Mouse (Mus musculus): Measurements from ENCODE around the gene Fam155a. TPM values are rescaled to one million over a fixed set of nuclear protein-coding genes. Genes with fewer than 3 reads are reported as not detected.

The Fam155a gene
- polyA plus RNA-seq, 1 experiment from 2014 or later = 33.4 TPM

DNA sequence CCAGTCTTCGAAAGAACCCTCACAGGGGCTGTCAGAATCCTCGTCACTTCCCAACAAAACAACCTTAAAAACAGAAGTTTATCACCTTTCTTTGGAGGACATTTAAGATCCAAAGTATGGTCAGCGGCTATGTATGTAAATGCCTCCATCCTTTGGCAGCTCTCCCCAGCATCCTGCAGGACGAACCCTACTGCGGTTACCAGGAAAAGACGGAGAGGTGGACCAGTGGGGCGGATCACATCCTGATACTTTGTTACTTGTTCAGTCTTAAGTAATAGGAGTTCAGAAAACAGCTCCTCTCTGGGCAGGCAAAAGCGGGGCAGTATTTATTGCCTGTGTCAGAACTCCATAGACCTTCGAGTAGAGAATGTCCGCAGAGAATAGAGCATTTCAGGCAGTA, 335.5 kb downstream of the Fam155a start:
- H3K4me1 ChIP-seq (ENCODE audit: control insufficient read depth, insufficient read depth, low read length) = peaks cover 3% of the 10 kb centered on the region; the same call in 1 of the 2 replicates
- WGBS = 47% methylated on average over 10 of the region's 10 CpGs
- ATAC-seq (ENCODE audit: low read depth) = no peak

DNA sequence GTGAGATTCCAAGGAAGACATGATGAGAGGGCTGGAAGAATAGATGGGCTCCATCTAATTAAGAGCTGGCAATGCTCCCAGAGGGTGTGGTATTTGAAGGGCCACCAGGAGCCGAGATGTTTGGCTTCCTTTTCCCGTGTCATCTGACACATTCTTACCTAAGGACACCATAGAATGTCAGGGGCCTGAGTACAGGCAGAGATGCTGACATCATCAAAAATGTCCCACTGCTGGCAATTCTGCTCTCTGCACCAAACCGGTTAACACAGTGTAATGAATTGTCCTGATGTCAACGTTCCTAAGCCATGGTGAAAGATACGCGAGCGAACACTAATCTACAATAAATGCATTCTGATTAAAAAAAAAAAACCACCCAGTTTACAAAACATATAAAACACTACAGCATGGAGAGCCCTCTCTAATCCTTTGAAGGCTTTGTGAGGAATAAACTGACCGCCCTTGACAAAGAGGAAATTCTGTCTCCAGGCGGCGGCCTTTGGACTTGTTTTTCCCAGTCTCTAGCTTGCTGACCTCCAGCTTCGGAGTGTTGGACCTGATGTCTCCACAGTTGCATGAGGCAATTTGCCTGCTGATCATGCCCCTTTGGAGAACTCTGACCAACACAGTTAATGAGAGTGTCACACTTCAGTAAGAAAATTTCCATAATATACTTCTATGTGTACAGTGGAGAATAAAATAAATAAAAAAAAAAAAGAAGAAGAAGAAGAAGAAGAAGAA, 338.2 kb downstream of the Fam155a start:
- H3K9ac ChIP-seq (replicated peaks; ENCODE audit: low read depth, low read length) = no peak overlapping the region
- 81% methylated on average over 11 of the region's 11 CpGs for WGBS
- no peaks in the 10 kb centered on the region for H3K9me3 ChIP-seq (ENCODE audit: control insufficient read depth, low read length)
- H3K4me2 ChIP-seq (ENCODE audit: low read depth, low read length) = no peak overlapping the region
- no peak overlapping the region for H3K27ac ChIP-seq (ENCODE audit: low read depth, low read length)
- H3K4me1 ChIP-seq (ENCODE audit: control insufficient read depth, insufficient read depth, low read length) = peaks cover 3% of the 10 kb centered on the region; the same call in 1 of the 2 replicates
- H3K27me3 ChIP-seq (ENCODE audit: control insufficient read depth, insufficient read depth, low read length) = no peaks in the 10 kb centered on the region
- no peaks in the 10 kb centered on the region for H3K36me3 ChIP-seq (ENCODE audit: control insufficient read depth, insufficient read depth, low read length)
- no peak for ATAC-seq (ENCODE audit: low read depth)
- no peak overlapping the region for H3K4me3 ChIP-seq (ENCODE audit: low read depth, low read length)

More for the DNA sequence above, 335.5 kb downstream of the Fam155a start:
- Histone ChIP-seq H3K36me3 (ENCODE audit: control insufficient read depth, insufficient read depth, low read length) (no peaks in the 10 kb centered on the region), H3K4me3 (ENCODE audit: low read depth, low read length) (no peak overlapping the region), H3K27ac (ENCODE audit: low read depth, low read length) (no peak overlapping the region), H3K9ac (replicated peaks; ENCODE audit: low read depth, low read length) (no peak overlapping the region), H3K27me3 (ENCODE audit: control insufficient read depth, insufficient read depth, low read length) (no peaks in the 10 kb centered on the region), H3K4me2 (ENCODE audit: low read depth, low read length) (no peak overlapping the region), H3K9me3 (ENCODE audit: control insufficient read depth, low read length) (no peaks in the 10 kb centered on the region)

DNA sequence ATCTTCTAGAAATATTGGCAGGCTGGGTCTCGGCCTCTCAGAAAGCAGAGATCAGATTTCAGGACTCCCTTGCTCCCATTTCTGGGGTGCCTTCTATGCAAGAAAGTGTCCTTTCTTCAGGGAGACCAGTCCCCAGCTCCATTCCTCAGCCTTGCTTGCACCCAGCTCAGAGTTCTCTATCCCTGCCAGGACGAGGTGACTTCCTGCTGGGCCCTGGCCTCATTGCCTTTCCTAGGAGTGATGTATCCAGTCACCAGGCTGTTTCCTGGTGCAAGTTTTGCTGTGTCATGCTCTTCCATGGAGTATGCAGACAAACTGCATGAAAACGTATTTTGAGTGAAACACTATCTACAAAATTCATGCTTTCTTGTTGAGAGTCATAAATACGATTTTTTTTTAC, 342.1 kb downstream of the Fam155a start:
- Histone ChIP-seq H3K4me1 (ENCODE audit: control insufficient read depth, insufficient read depth, low read length) (no peaks in the 10 kb centered on the region), H3K4me2 (ENCODE audit: low read depth, low read length) (no peak overlapping the region), H3K27ac (ENCODE audit: low read depth, low read length) (no peak overlapping the region), H3K4me3 (ENCODE audit: low read depth, low read length) (no peak overlapping the region), H3K9ac (replicated peaks; ENCODE audit: low read depth, low read length) (no peak overlapping the region), H3K27me3 (ENCODE audit: control insufficient read depth, insufficient read depth, low read length) (no peaks in the 10 kb centered on the region), H3K36me3 (ENCODE audit: control insufficient read depth, insufficient read depth, low read length) (no peaks in the 10 kb centered on the region), H3K9me3 (ENCODE audit: control insufficient read depth, low read length) (no peaks in the 10 kb centered on the region)
- ATAC-seq (ENCODE audit: low read depth) = no peak
- WGBS = 68% methylated on average over 4 of the region's 4 CpGs

DNA sequence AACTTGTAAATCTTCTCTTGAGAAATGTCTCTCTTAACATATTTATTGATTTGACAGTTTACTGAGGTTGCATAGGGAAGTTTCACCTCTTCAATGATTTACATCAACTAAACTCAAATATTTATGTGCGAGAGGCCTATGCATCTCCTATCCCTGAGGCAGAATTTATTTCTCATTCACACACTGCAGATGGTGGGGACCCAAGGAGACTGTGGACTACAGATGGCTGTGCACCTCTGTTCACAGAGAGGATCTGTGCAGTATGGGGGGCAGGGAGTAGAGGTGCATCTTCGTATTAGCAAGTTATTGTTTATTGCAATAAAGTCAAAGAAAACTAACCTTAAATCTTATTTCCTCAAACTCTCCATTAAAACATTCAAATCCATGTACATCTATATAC, 346.9 kb downstream of the Fam155a start:
- 80% methylated on average over 2 of the region's 2 CpGs for WGBS
- no peak overlapping the region for H3K9ac ChIP-seq (replicated peaks; ENCODE audit: low read depth, low read length)
- H3K27ac ChIP-seq (ENCODE audit: low read depth, low read length) = no peak overlapping the region
- no peaks in the 10 kb centered on the region for H3K9me3 ChIP-seq (ENCODE audit: control insufficient read depth, low read length)
- H3K4me1 ChIP-seq (ENCODE audit: control insufficient read depth, insufficient read depth, low read length) = no peaks in the 10 kb centered on the region
- peak; percentile 72; the same call in 1 of the 2 replicates for ATAC-seq (ENCODE audit: low read depth)
- H3K4me3 ChIP-seq (ENCODE audit: low read depth, low read length) = no peak overlapping the region
- H3K27me3 ChIP-seq (ENCODE audit: control insufficient read depth, insufficient read depth, low read length) = no peaks in the 10 kb centered on the region
- H3K4me2 ChIP-seq (ENCODE audit: low read depth, low read length) = no peak overlapping the region
- no peaks in the 10 kb centered on the region for H3K36me3 ChIP-seq (ENCODE audit: control insufficient read depth, insufficient read depth, low read length)

DNA sequence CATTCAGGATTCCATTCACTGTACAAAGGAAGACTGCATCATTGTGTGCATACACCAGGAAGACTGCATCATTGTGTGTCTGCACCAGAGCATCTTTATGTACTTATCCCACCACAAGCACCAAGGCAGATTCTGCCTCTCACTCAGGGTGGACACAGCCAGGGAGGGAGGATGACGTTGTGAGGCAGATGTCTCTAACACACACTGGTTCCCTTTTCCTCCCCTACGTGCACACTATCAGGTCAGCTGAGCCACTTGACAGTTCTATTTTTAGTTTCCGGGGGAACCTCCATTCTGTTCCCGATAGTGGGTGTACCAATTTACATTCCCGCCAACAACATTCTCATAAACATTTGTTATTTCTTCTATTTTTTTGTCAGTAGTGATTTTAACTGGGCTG, 347.4 kb downstream of the Fam155a start:
- 51% methylated on average over 5 of the region's 5 CpGs for WGBS
- ATAC-seq (ENCODE audit: low read depth) = peak; percentile 51; the same call in 1 of the 2 replicates

DNA sequence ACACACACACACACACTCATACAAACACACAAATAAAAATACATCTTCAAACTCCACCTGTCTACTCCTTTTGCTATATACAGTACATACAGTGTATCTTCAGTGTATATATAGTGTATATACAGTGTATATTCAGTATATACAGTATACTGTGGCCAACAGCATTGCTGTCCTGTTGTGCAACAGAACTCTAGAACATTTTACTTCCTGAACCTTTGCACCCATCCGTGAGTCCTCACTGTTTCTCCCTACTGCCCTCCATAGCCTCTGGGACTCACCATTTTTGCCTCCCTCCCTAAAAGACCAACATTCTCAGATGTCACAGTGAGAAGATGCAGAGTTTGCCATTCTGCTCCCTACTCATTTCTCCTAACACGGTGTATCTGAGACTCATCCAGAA, 347.8 kb downstream of the Fam155a start:
- no peak for ATAC-seq (ENCODE audit: low read depth)

More for the DNA sequence above, 347.4 kb downstream of the Fam155a start:
- no peaks in the 10 kb centered on the region for H3K9me3 ChIP-seq (ENCODE audit: control insufficient read depth, low read length)
- no peak overlapping the region for H3K27ac ChIP-seq (ENCODE audit: low read depth, low read length)
- no peaks in the 10 kb centered on the region for H3K4me1 ChIP-seq (ENCODE audit: control insufficient read depth, insufficient read depth, low read length)
- no peaks in the 10 kb centered on the region for H3K36me3 ChIP-seq (ENCODE audit: control insufficient read depth, insufficient read depth, low read length)
- no peak overlapping the region for H3K4me3 ChIP-seq (ENCODE audit: low read depth, low read length)
- H3K27me3 ChIP-seq (ENCODE audit: control insufficient read depth, insufficient read depth, low read length) = no peaks in the 10 kb centered on the region
- no peak overlapping the region for H3K4me2 ChIP-seq (ENCODE audit: low read depth, low read length)
- H3K9ac ChIP-seq (replicated peaks; ENCODE audit: low read depth, low read length) = no peak overlapping the region

DNA sequence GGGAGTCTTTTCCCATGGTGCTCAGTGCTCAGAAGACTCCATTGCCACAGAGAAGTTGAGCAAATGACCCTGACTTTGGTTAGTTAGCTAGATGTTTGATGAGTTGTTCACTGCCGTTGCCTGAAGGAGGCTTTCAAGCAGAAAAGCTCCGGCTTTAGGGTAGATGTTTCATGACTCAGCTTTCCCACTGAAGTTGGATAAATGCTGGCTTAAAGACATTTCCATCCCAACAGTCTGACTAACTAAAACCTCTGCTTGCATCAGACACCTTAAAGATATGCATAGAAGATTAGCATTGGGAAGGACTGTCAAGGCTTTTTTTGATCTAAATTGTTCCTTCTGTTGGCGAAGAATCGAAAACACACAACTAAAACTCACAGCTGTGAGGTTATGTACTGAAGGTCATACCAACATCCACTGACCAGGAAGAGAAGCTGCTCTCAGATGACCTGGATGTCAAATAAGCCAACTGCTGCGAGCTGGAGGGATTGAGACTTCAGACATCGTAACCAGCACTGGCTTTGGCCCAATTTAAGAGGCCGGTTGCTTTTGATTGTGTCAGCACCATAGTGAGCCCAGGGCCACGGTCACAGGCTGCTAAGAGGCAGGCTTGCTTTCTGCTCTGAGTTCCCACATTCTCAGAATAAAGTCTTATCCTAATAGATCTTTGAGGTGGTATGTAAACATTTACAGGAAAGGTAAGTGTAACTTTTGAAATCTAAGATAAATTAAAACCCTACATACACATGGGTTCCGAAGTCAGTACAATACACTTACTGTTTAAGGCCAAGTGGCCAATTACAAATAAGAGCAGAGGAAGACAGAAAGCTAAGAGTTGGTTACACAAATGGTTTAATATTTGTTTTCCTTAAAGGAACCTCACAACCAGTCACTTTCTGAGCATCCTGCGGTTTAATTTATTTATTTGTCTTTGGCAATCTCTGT, 351.8 kb downstream of the Fam155a start:
- Histone ChIP-seq H3K4me2 (ENCODE audit: low read depth, low read length) (no peak overlapping the region), H3K27me3 (ENCODE audit: control insufficient read depth, insufficient read depth, low read length) (no peaks in the 10 kb centered on the region), H3K9ac (replicated peaks; ENCODE audit: low read depth, low read length) (no peak overlapping the region), H3K36me3 (ENCODE audit: control insufficient read depth, insufficient read depth, low read length) (no peaks in the 10 kb centered on the region), H3K4me1 (ENCODE audit: control insufficient read depth, insufficient read depth, low read length) (no peaks in the 10 kb centered on the region), H3K27ac (ENCODE audit: low read depth, low read length) (no peak overlapping the region), H3K4me3 (ENCODE audit: low read depth, low read length) (no peak overlapping the region), H3K9me3 (ENCODE audit: control insufficient read depth, low read length) (no peaks in the 10 kb centered on the region)
- no peak for ATAC-seq (ENCODE audit: low read depth)
- 75% methylated on average over 10 of the region's 10 CpGs for WGBS

More for the DNA sequence above, 347.8 kb downstream of the Fam155a start:
- H3K36me3 ChIP-seq (ENCODE audit: control insufficient read depth, insufficient read depth, low read length) = no peaks in the 10 kb centered on the region
- no peaks in the 10 kb centered on the region for H3K27me3 ChIP-seq (ENCODE audit: control insufficient read depth, insufficient read depth, low read length)
- WGBS = 84% methylated on average over 2 of the region's 2 CpGs
- H3K9ac ChIP-seq (replicated peaks; ENCODE audit: low read depth, low read length) = no peak overlapping the region
- H3K4me1 ChIP-seq (ENCODE audit: control insufficient read depth, insufficient read depth, low read length) = no peaks in the 10 kb centered on the region
- no peak overlapping the region for H3K4me2 ChIP-seq (ENCODE audit: low read depth, low read length)
- no peak overlapping the region for H3K4me3 ChIP-seq (ENCODE audit: low read depth, low read length)
- no peak overlapping the region for H3K27ac ChIP-seq (ENCODE audit: low read depth, low read length)
- no peaks in the 10 kb centered on the region for H3K9me3 ChIP-seq (ENCODE audit: control insufficient read depth, low read length)

DNA sequence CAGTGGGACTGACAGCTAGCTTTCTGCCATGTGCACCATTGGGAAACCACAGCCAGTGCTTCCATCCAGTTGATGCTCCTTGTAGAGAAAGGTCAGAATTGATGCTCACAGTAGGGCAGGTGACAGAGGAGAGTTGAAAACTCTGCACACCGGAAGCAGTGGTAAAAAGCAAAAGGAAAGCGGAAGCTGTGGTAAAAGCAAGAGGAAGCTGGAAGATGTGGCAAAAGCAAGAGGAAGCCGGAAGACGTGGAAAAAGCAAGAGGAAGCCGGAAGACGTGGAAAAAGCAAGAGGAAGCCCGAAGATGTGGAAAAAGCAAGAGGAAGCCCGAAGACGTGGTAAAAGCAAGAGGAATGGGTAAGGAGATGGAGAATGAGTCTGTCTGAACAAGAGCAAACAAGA, 354.8 kb downstream of the Fam155a start:
- WGBS = 91% methylated on average over 9 of the region's 9 CpGs

DNA sequence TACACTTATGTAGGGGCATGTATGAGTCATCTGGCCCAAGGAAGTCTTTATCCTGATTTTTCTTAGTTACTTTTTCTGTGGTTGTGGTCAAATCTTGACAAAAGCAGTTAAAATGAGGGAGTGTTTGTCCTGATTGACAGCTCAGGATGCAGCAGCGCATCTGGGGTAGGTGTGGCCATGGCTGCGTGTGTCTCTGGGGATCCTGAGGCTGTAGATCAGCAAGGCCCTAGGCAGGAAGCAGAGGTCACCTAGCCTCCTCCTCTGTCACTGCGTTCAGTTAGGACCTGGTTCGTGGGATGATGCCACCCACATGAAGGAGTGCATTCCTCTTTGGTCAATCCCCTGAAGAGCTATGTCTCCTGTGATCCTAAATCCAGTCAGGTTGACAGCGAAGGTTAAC, 362.5 kb downstream of the Fam155a start:
- H3K4me2 ChIP-seq (ENCODE audit: low read depth, low read length) = no peak overlapping the region
- H3K4me1 ChIP-seq (ENCODE audit: control insufficient read depth, insufficient read depth, low read length) = no peaks in the 10 kb centered on the region
- H3K9me3 ChIP-seq (ENCODE audit: control insufficient read depth, low read length) = no peaks in the 10 kb centered on the region
- 56% methylated on average over 5 of the region's 5 CpGs for whole genome bisulfite sequencing
- no peak overlapping the region for H3K27ac ChIP-seq (ENCODE audit: low read depth, low read length)
- no peak overlapping the region for H3K4me3 ChIP-seq (ENCODE audit: low read depth, low read length)
- H3K36me3 ChIP-seq (ENCODE audit: control insufficient read depth, insufficient read depth, low read length) = no peaks in the 10 kb centered on the region
- H3K27me3 ChIP-seq (ENCODE audit: control insufficient read depth, insufficient read depth, low read length) = no peaks in the 10 kb centered on the region
- H3K9ac ChIP-seq (replicated peaks; ENCODE audit: low read depth, low read length) = no peak overlapping the region
- ATAC-seq (ENCODE audit: low read depth) = no peak

More for the DNA sequence above, 354.8 kb downstream of the Fam155a start:
- Histone ChIP-seq H3K36me3 (ENCODE audit: control insufficient read depth, insufficient read depth, low read length) (no peaks in the 10 kb centered on the region), H3K4me1 (ENCODE audit: control insufficient read depth, insufficient read depth, low read length) (no peaks in the 10 kb centered on the region), H3K4me3 (ENCODE audit: low read depth, low read length) (no peak overlapping the region), H3K27ac (ENCODE audit: low read depth, low read length) (no peak overlapping the region), H3K9ac (replicated peaks; ENCODE audit: low read depth, low read length) (no peak overlapping the region), H3K27me3 (ENCODE audit: control insufficient read depth, insufficient read depth, low read length) (no peaks in the 10 kb centered on the region), H3K4me2 (ENCODE audit: low read depth, low read length) (no peak overlapping the region), H3K9me3 (ENCODE audit: control insufficient read depth, low read length) (no peaks in the 10 kb centered on the region)
- ATAC-seq (ENCODE audit: low read depth) = no peak

All from neural tube, embryonic 14.5 days (tissue).